Mouse (Mus musculus) 3T3-L1 (cell line): ENCODE results near the gene Chd9.
"Not testable (repeated sequence)": the region's sequence is repeated elsewhere in the genome, so short reads cannot be mapped to it uniquely, and the experiment has no call there.

ENCODE experiments used
- DNase-seq: peaks from one replicate; pipeline ENCODE4 v3.0.0-alpha.2; 2015; ENCODE audit warnings: low read depth, low spot score

The Chd9 gene

DNA sequence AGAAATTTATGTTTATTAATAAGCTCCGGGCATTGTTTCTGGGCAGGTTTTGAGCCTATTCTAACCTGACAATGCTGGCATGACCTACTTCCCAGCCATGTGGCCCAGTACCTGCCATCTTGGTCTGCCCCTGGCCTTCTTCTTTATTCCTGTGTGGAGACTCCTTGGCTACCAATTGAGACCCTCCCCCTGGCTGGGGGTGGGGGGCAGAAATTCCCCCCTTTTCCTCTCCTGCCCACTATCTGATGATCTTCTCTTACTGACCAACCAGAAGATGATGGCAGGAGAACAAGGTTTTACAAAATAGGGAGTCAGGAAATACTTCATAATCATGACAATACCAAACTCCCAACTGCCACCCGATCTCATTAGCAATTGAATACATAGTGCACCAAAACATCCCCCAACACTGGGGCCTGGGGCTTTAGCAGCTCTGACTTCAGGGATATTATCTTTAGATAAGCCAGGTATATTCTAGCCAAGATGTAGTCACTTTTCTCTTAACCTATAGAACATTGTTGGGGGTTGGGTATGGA is 76.1 kb downstream of the Chd9 start:
- no peak for DNase-seq

DNA sequence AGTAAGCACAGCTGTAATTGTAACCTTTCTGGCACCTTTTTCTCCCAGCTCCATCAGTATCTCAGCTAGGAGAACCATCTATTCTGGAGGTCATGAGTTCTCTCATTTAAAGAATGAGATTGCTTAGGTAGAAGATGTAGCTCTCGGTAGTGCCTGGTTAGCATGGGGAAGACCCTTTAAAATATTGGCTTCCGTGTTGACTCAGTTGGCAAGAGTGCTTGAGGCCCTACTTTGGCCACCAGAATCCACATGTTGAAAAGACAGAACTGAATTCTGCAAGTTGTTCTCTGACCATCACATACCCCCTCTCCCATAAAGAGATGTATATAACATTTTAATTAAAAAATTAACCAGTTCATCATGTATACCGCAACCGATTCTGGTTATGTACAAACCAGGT is 78.8 kb downstream of the Chd9 start:
- no peak for DNase-seq

DNA sequence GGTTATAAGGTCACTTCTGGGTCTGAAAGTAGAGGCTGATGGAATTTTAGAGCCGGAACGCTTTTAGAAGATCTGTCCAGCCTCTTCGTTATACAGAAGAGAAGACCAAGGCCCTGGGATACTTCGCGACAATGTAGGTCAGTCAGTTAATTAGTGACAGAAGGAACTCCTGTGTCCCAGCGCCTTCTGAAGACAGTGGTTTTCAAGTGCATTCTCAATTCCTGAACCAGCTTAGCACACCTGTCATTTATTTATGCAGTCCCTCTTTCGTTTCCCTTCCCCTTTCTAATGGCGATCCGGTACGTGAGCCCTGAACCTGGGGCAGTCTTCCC is 79.3 kb downstream of the Chd9 start:
- peak; percentile 32 for DNase-seq

DNA sequence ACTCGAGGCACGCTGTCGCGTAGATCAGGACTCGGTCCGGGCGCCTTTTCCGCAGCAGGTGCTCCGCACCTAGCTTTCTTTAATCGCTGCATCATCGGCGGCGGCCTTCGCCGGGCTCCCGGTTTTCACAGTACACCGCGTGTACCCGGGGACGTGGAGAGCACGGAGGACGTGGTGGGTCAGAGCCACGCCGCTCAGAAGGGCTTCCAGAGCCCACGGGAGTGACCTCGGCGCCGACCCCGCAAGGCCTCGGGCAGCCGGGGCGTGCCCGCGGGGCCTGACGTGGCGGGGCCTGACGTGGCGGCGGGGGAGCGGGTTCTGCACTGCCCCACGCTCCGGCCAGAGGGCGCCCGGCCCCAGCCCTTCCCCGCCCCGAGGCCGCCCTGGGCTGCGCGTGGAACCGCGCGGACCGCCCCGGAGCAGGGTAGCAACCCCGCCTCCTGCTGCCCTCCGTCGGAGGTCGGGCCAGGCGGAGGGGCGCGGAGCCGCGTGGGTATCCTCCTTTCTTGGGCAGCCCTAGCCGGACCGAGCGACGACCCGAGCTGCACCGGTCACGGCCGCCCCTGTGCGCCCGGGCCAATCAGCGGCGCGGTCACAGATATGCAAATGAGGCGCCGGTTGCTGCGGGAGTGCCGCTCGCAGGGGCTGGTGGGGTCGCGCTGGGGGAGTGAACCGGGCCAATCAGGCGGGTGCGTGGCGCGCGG is 79.8 kb downstream of the Chd9 start:
- DNase-seq = peak; percentile 91

DNA sequence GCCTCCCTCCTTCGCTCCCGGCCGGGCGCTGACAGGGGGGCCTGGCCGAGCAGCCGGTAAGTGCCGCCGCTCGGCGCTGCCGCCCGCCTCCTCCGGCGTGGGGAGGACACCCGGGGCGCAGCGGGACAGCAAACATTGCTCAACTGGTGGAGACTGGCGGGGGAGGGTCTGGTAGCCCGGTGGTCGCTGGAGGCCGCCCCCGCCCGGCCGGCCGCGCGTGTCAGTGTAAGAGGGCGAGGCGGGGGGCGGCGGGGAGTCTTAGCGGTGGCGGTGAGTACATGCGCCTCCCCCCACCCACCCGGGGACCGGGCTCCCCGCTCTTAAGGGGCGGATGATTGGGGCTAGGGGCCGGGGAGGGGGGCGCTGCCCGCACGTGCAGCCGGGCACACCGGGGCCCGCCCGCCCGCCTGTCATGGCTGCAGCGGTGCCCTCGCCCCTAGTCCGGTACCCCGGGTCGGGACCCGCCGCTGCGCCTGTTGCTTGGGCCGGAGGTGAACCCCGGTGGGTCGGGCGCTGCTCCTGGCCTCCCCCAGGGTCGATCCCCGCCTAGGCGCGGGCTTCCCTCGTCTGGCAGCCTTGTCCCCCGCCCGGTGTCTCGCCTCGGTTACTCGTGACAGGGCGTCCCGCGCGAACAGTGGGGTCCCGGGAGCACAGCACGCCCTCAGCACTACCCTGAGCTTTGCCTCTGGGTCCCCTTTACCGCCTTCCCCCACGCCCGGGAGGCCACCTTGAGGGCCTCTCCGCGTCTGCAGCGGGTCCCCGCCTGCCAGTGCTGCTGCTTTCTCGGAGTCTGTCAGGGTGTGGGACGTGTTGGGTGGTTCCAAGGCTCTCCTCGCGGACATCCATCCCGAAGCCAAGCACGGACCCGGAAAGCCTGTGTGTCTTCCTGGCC is 80.7 kb downstream of the Chd9 start:
- DNase-seq = peak; percentile 71

DNA sequence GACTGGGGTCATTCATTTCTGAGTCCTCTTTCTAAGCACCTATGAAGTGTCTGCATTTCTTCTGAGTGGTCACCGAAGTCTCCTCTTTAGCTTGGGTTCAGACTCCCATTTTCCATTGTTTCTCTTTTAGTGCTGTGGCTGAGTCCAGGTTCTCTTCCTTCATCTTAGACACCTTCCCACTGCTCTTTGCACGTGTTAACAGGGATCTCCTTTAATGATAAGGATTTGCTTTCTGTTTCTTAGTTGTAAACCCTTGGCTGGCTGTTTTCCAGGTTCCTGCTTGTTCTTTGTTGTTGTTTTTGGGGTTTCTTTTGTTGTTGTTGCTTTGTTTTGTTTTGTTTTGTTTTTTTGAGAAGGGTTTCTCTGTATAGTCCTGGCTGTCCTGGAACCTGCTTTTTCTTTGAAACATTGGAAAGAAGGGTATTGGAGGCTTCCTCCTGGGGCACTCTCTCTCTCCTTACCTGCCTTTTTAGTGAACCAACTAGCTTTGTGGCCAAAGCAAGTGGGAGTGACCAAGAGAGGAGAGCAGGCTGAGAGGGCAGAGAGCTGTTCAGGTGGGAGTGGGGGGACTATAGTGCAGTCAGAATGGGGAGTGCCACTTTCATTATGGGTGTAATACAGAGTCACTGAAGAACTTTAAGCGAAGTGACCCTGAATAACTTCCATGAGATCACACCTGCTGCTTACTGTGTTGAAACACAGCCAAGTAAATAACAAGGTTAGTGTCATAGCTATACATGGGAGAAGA is 95.2 kb downstream of the Chd9 start:
- DNase-seq = no peak

DNA sequence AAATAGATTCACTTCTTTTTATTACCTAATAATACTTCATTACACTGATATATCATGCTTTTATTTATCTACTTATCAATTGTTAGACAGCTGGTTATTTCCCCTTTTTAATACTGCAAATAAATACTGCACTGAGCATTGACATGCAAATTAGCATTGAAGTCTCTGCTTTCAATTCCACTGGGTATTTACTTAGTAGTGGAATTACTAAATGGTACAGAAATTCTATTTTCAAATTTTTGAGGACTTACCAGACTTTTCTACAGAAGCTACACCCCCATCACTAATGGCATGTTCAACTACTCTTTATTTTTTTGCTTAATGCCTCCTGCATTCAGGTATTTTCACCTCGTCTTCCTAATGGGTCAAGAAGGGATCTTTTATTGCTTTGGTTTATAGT is 100.3 kb downstream of the Chd9 start:
- no peak for DNase-seq

DNA sequence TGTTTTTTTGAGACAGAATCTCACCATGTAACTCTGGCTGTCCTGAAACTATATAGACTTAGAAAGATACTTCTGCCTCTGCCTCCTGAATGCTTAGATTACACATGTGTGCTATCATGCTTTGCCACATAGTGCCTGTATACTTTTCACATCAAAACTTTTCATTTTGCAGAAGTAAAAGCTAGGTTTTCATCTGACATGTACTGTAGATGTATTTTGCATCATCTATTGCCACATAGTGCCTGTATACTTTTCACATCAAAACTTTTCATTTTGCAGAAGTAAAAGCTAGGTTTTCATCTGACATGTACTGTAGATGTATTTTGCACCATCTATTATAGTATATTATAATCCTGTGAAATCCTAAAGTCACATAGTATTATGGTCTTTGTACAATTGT is 102.0 kb downstream of the Chd9 start:
- DNase-seq = not testable (repeated sequence)

DNA sequence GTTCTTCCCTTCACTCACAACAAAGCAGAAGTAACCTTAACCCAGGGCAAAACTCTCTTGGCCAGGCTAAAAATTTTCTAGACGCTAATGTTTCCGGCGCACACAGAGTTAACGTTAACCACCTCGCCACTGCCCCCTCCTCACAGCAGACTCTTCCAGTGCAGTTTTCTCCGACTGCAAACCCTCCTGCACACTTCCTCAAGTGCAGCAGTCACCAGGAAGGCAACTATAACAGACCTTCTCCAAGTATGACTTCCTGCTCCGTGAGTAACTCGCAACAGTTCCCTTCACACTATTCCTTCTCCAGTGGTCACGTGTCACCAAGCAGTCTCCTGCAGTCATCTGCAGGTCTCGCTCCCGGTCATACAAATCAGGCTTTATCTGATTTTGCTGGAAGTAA is 104.8 kb downstream of the Chd9 start:
- DNase-seq = no peak

DNA sequence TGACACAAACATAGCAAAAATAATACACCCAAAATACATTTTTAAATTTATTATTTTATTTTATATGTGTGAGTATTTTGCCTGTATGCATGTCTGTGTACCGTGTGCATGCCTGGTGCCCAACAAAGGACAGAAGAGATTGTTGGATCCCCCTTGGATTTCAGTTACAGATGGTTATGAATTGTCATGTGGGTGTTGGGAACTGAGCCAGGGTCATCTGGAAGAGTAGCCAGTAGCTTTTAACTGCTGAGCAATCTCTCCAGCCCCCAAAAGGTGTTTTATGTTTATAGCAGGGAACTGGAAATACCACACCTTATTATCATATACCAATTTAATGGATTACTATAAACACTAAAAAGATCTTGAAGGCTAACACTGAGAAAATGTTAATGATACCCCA is 106.6 kb downstream of the Chd9 start:
- DNase-seq = no peak

DNA sequence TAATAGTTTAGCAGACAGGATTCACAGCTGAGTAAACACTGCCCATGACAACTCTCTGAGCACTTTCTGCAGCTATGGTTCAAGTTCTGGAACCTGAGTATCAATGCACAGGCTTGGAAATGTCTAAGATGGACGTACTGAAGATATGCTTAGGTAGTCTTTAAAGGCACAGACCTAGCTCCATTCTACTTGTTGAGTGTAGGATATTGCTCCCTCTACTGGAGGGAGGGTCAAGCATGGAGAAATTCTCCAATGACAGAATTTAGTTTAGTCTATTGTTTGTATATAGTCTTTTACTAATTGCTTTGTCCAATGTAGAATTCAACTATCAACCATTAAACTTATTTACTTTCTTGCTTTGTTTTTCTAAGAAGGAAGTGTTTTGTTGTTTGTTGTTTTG is 108.7 kb downstream of the Chd9 start:
- peak; percentile 74 for DNase-seq

DNA sequence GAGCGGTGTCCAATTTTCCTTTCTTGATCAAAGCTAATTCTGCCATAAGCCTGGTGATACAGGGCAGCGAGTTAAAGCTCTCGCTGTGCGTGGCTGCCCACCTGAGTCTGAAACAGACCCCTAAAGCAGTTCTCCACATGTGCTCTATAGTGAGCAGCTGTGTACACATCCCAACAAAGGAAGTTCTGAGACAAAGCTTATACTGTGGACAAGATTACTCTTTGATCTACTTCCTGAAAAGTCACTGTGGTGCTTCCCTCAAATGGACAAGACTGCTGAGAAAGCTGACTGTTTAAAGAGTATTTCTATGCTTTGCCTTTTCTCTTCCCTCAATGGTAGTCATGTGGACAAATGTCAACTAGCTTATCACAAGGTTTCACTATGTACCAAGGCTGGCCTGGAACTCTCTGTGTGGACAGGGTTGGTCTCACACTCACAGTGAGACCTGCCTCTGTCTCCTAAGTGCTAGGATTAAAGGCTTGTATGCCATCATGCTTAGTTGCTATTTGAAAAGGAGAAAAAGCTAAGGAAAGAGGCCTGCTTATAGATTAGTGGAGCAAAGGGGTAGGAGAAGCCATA is 110.3 kb downstream of the Chd9 start:
- no peak for DNase-seq

DNA sequence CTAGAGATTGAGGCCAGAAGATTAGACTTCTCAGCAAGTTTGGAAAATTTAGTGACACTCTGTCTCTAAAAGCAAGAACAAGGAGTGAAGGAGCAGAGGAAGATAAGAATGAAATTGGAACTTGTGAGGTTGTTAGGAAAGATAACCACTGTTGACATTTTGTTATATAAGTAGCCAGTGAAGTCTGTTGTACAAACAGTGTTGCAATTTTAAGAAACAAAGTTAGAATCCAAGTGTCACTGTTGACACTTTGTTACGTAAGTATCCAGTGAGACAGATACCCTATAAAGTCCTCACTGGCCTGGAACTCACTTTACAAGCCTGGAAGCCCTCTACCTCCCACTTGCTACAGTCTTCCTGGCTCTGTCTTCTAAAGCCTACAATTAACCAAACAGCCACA is 111.7 kb downstream of the Chd9 start:
- no peak for DNase-seq

DNA sequence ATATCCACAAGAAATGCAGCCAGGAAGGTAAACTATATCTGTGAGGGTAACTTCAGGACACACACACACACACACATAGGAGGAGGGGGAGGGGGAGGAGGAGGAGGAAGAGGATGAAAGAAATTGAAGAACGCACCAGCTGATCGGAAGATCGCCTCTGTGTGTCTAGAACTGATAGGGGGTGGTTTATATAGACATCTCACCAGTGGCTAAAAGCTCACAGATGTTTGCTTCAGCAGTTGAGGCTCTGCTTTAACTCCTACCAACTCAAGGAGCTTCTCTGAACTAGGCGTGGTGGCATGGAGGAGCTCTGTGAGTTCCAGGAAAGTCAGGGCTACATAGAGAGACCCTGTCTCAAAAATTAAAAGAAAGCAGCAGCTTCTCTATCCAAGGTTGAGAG is 115.6 kb downstream of the Chd9 start:
- no peak for DNase-seq

DNA sequence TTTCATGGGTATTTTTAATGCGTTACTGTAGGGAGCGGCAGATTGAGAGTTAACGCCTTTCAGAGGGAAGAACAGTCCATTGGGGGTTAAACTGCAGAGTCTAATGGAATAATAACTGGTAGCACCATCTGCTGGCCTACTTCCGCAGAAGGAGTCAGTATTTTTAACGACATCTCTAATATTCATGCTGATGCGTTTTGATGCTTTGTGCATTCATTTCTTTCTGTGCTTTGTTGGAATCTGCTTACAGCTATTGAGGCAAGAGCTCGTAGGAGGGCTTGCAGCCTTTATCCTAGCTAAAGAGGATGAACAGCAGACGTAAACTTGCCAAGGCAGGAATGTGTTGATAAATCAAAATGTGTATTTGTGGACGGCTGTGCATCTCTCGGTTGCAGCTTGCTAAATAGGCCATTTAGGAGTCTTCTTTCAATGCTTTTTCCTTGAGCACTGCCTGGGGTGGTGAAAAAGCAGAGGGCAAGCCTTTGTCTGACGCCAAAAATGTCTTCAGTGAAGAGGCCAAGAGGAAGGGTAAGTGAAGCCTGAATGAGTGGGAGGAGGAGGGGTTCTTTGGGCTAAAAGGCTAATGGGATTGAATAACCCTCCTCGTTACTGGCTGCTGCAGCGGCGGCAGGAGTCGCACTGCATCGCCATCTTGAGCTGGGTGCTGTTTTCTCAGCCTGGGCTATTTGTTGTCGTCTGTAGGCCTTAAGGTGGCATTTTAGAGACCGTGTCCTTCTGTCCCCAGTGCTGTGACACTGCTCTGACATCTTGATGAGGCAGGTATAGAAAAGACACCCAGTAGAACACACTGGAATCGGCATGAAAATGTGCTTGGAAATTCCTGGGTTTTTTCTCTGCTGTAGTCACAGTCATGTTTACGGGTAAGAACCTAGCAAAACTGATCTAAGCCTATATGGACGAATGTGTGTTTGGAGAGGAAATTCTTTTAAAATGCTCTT is 126.9 kb downstream of the Chd9 start:
- DNase-seq = peak; percentile 94

DNA sequence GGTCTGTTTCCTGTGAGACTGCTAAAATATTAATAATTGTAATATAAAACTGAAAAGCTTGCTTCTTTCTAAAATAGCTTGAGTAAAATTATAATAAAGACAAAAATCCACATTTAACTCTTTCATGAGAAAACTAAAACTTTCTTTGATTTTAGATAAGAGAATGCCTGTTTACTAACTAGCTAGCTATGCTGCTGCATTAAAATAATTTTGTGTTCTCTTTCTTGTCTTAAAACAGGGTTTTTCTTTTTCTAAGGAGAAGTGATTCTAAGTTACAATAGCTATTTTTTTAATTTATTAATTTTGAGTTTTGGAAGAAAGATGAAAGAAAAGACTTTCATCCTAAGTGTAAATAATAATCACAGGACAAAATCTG is 127.6 kb downstream of the Chd9 start:
- no peak for DNase-seq

DNA sequence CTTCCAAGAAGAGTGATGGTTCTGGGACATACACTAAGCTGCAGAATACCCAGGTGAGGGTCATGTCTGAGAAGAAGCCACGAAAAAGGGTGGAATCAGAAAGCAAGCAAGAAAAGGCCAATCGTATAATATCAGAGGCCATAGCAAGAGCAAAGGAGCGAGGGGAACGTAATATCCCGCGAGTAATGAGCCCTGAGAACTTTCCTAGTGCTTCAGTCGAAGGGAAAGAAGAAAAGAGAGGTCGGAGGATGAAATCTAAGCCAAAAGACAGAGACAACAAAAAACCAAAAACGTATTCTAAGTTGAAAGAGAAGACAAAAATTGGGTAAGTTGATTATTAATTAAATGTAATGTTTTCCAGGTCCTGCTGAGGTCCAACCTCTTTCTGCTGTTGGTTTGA is 128.2 kb downstream of the Chd9 start:
- no peak for DNase-seq

DNA sequence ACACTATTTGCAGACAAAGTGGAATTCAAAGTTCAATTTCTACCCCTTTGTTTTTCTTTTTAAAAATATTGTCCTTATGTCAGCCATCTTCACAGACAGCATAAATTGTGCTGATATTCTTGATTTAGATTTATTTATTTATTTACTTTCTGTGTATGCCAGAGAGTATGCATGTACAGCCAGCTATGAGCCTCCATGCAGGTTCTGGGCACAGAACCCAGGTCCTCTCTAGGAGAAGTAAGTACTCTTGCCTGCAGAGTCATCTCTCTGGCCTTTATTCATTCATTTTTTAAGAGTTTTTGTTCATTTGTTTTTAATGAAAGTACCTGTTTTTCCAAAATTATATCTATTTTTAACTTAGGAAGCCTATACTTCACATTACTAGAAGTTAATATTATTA is 129.6 kb downstream of the Chd9 start:
- no peak for DNase-seq

DNA sequence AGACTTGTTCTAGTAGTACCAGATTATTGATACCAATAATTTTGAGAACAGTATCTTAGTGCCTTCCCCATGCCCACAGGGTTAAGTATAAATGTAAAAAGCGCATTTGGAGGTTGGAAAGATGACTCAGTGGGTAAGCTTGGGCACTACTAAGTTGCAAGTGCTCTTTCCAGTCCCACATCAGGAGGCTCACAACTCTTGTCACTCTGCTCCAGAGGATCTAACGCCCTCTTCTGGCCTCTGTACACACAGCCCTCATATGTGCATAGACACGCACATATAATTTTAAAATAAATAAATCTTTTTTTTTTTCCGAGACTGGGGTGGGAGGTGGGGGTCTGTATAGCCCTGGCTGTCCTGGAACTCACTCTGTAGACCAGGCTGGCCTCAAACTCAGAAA is 131.6 kb downstream of the Chd9 start:
- peak; percentile 22 for DNase-seq

DNA sequence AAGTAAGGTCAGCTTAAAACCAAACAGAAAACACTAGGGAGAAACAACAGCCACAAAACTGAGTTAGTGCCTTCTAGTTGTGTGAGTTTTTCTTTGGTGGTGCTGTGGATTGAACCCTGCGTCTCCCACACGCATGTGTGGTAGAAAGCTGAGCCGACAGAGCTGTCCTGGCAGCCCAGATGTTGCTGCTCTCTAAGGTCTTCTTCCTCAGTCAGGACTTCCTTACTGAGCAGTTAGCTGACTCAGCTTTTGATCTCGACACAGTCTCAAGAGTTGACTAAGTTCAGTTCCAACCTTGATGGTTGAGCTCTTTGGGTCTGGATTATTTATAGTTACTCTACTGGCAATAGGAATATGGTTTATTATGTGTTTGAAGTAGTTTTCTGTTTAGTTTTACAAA is 133.5 kb downstream of the Chd9 start:
- no peak for DNase-seq

DNA sequence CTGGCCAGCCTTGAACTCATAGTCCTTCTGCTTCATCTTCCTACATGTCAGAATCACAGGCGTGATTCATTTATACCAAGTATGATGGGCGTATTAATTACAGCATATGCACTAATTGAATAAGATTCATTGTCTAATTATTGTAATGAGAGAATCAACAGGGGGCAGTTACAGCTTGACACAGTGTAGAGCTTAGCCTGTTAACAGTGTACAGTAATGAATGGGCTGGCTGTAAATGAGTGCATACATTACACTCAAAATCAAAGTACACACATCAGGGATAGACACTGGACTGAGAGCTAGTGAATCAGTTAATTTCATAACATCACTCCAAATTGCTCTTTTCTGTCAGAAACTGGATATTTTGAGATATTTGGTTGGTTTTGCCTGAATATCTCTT is 135.9 kb downstream of the Chd9 start:
- DNase-seq = no peak
